Mouse (Mus musculus): ENCODE measurements around the gene Fam124a. TPM values are rescaled to one million over a fixed set of nuclear protein-coding genes. Genes with fewer than 3 reads are reported as not detected.
"Not testable (repeated sequence)": the region's sequence is repeated elsewhere in the genome, so short reads cannot be mapped to it uniquely, and the experiment has no call there.

The Fam124a gene
- polyA plus RNA-seq, 1 experiment from 2014 or later: 20.9 TPM

- Histone ChIP-seq H3K4me3 (replicated peaks; ENCODE audit: low read depth, low read length) (no peak overlapping the region), H3K9me3 (ENCODE audit: control insufficient read depth, low read length) (no peaks in the 10 kb centered on the region), H3K27me3 (ENCODE audit: control insufficient read depth, insufficient read depth, low read length) (no peaks in the 10 kb centered on the region), H3K4me1 (ENCODE audit: control insufficient read depth, insufficient read depth, low read length) (peaks cover 11% of the 10 kb centered on the region), H3K9ac (replicated peaks; ENCODE audit: low read length) (no peak overlapping the region), H3K36me3 (ENCODE audit: control insufficient read depth, insufficient read depth, low read length) (no peaks in the 10 kb centered on the region), H3K4me2 (ENCODE audit: low read length) (no peak overlapping the region), H3K27ac (replicated peaks; ENCODE audit: low read depth, low read length) (no peak overlapping the region)
- DNase-seq (no peak), ATAC-seq (ENCODE audit: low FRiP score, low TSS enrichment) (no peak)
- WGBS: 75% methylated on average over 7 of the region's 7 CpGs
Measured at GRCm38 (mm10) chr14:62563679-62564078, 8.1 kb downstream of the Fam124a start.

GRCm38 (mm10) chr14:62566821-62567220 is 11.3 kb downstream of the Fam124a start, which contains the start of gene Gm4131:
Gene Gm4131 (minus strand): TSS chr14:62566921.
- not testable (repeated sequence) for H3K4me3 ChIP-seq (replicated peaks; ENCODE audit: low read depth, low read length); H3K4me2 ChIP-seq (ENCODE audit: low read length); H3K9ac ChIP-seq (replicated peaks; ENCODE audit: low read length); H3K27me3 ChIP-seq (ENCODE audit: control insufficient read depth, insufficient read depth, low read length); H3K36me3 ChIP-seq (ENCODE audit: control insufficient read depth, insufficient read depth, low read length); DNase-seq; H3K27ac ChIP-seq (replicated peaks; ENCODE audit: low read depth, low read length); H3K9me3 ChIP-seq (ENCODE audit: control insufficient read depth, low read length); ATAC-seq (ENCODE audit: low FRiP score, low TSS enrichment); H3K4me1 ChIP-seq (ENCODE audit: control insufficient read depth, insufficient read depth, low read length)
- 49% methylated on average over 9 of the region's 9 CpGs for WGBS

- WGBS: 92% methylated on average over 5 of the region's 5 CpGs
- no peak overlapping the region for H3K9ac ChIP-seq (replicated peaks; ENCODE audit: low read length)
- H3K36me3 ChIP-seq (ENCODE audit: control insufficient read depth, insufficient read depth, low read length): no peaks in the 10 kb centered on the region
- no peak overlapping the region for H3K4me2 ChIP-seq (ENCODE audit: low read length)
- H3K4me3 ChIP-seq (replicated peaks; ENCODE audit: low read depth, low read length): no peak overlapping the region
- no peaks in the 10 kb centered on the region for H3K4me1 ChIP-seq (ENCODE audit: control insufficient read depth, insufficient read depth, low read length)
- H3K27me3 ChIP-seq (ENCODE audit: control insufficient read depth, insufficient read depth, low read length): no peaks in the 10 kb centered on the region
- H3K27ac ChIP-seq (replicated peaks; ENCODE audit: low read depth, low read length): no peak overlapping the region
- ATAC-seq (ENCODE audit: low FRiP score, low TSS enrichment) (no peak), DNase-seq (no peak)
- H3K9me3 ChIP-seq (ENCODE audit: control insufficient read depth, low read length): no peaks in the 10 kb centered on the region
Measured at GRCm38 (mm10) chr14:62569463-62569862, 13.9 kb downstream of the Fam124a start.

DNA sequence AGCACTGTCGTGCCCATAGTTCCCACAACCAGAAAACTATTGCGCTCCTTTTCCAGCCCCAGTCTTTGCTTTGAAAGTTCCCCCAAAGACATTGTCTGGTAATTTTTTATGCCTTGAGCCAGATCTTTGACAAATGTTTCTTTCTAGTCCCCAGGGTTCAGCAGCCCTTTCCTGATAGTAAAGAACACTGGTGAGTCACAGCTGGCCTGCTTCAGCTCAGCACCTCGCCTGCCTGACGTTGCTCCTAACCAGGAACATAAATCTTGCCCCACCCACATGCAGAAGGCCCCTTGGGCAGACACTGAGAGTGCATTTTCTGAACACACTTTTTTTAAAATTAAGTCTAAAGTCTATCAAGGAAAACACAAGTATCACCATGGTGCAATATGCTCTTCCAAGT is 14.8 kb downstream of the Fam124a start:
- Histone ChIP-seq H3K27ac (replicated peaks; ENCODE audit: low read depth, low read length) (no peak overlapping the region), H3K9me3 (ENCODE audit: control insufficient read depth, low read length) (no peaks in the 10 kb centered on the region), H3K27me3 (ENCODE audit: control insufficient read depth, insufficient read depth, low read length) (no peaks in the 10 kb centered on the region), H3K4me3 (replicated peaks; ENCODE audit: low read depth, low read length) (no peak overlapping the region), H3K4me1 (ENCODE audit: control insufficient read depth, insufficient read depth, low read length) (no peaks in the 10 kb centered on the region), H3K4me2 (ENCODE audit: low read length) (no peak overlapping the region), H3K36me3 (ENCODE audit: control insufficient read depth, insufficient read depth, low read length) (no peaks in the 10 kb centered on the region), H3K9ac (replicated peaks; ENCODE audit: low read length) (no peak overlapping the region)
- DNase-seq (no peak), ATAC-seq (ENCODE audit: low FRiP score, low TSS enrichment) (no peak)
- WGBS: 67% methylated on average over 4 of the region's 4 CpGs

DNA sequence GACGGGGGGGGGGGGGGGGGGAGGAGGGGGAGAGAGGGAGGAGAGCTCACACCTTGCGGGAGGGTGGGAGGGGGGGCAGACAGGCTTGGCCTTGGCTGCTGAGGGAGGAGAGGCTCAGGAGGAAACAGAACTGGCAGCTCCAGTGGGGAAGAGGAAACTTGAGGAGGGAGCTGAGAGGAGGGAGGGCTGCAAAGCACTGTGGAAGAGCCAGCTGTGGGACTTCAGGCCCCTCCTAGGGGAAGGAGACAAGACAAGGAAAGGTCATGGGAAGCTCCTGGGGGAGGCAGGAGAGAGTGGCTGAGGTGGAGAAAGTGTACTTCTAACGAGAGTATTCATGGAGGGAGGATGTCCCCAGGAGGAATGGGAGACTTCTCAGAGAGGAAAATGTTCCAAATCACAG is 17.9 kb downstream of the Fam124a start:
- Histone ChIP-seq H3K27me3 (ENCODE audit: control insufficient read depth, insufficient read depth, low read length) (no peaks in the 10 kb centered on the region), H3K9me3 (ENCODE audit: control insufficient read depth, low read length) (no peaks in the 10 kb centered on the region), H3K9ac (replicated peaks; ENCODE audit: low read length) (no peak overlapping the region), H3K27ac (replicated peaks; ENCODE audit: low read depth, low read length) (no peak overlapping the region), H3K4me1 (ENCODE audit: control insufficient read depth, insufficient read depth, low read length) (no peaks in the 10 kb centered on the region), H3K36me3 (ENCODE audit: control insufficient read depth, insufficient read depth, low read length) (no peaks in the 10 kb centered on the region), H3K4me2 (ENCODE audit: low read length) (no peak overlapping the region), H3K4me3 (replicated peaks; ENCODE audit: low read depth, low read length) (no peak overlapping the region)
- 0% methylated on average over 2 of the region's 3 CpGs for WGBS
- DNase-seq (no peak), ATAC-seq (ENCODE audit: low FRiP score, low TSS enrichment) (no peak)

- H3K27me3 ChIP-seq (ENCODE audit: control insufficient read depth, insufficient read depth, low read length): no peaks in the 10 kb centered on the region
- no peak overlapping the region for H3K9ac ChIP-seq (replicated peaks; ENCODE audit: low read length)
- no peak overlapping the region for H3K4me2 ChIP-seq (ENCODE audit: low read length)
- 63% methylated on average over 6 of the region's 6 CpGs for WGBS
- no peak overlapping the region for H3K27ac ChIP-seq (replicated peaks; ENCODE audit: low read depth, low read length)
- no peak for ATAC-seq (ENCODE audit: low FRiP score, low TSS enrichment)
- H3K9me3 ChIP-seq (ENCODE audit: control insufficient read depth, low read length): no peaks in the 10 kb centered on the region
- no peak for DNase-seq
- no peaks in the 10 kb centered on the region for H3K4me1 ChIP-seq (ENCODE audit: control insufficient read depth, insufficient read depth, low read length)
- no peak overlapping the region for H3K4me3 ChIP-seq (replicated peaks; ENCODE audit: low read depth, low read length)
- H3K36me3 ChIP-seq (ENCODE audit: control insufficient read depth, insufficient read depth, low read length): no peaks in the 10 kb centered on the region
Measured at GRCm38 (mm10) chr14:62574906-62575305, 19.4 kb downstream of the Fam124a start.

DNA sequence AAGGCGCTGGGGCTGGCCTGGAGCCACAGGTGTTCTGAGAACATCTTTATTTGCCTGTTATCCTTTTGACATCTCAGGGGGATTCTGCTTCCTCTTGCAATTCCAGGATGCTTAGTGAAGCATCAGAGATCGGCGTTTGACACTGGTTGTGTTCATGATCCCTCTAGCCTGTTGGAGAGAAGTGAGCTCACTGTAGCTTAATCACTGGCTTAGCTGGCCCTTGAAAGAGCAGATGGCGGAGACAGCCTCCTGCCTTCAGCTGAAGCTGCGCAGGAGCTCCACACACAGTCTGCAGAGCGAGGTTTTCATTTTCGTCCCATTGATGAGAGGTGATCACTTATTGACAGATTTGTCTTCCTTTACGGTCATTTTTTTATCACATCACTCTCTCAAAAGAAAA is 20.3 kb downstream of the Fam124a start:
- no peaks in the 10 kb centered on the region for H3K9me3 ChIP-seq (ENCODE audit: control insufficient read depth, low read length)
- no peaks in the 10 kb centered on the region for H3K4me1 ChIP-seq (ENCODE audit: control insufficient read depth, insufficient read depth, low read length)
- no peak overlapping the region for H3K4me2 ChIP-seq (ENCODE audit: low read length)
- DNase-seq (peak; percentile 31), ATAC-seq (ENCODE audit: low FRiP score, low TSS enrichment) (no peak)
- H3K4me3 ChIP-seq (replicated peaks; ENCODE audit: low read depth, low read length): no peak overlapping the region
- WGBS: 56% methylated on average over 8 of the region's 8 CpGs
- H3K27me3 ChIP-seq (ENCODE audit: control insufficient read depth, insufficient read depth, low read length): no peaks in the 10 kb centered on the region
- H3K9ac ChIP-seq (replicated peaks; ENCODE audit: low read length): no peak overlapping the region
- no peak overlapping the region for H3K27ac ChIP-seq (replicated peaks; ENCODE audit: low read depth, low read length)
- no peaks in the 10 kb centered on the region for H3K36me3 ChIP-seq (ENCODE audit: control insufficient read depth, insufficient read depth, low read length)

GRCm38 (mm10) chr14:62580945-62581344 is 25.4 kb downstream of the Fam124a start:
- ATAC-seq (ENCODE audit: low FRiP score, low TSS enrichment) (no peak), DNase-seq (no peak)
- Histone ChIP-seq H3K9me3 (ENCODE audit: control insufficient read depth, low read length) (no peaks in the 10 kb centered on the region), H3K9ac (replicated peaks; ENCODE audit: low read length) (no peak overlapping the region), H3K4me2 (ENCODE audit: low read length) (no peak overlapping the region), H3K27me3 (ENCODE audit: control insufficient read depth, insufficient read depth, low read length) (no peaks in the 10 kb centered on the region), H3K27ac (replicated peaks; ENCODE audit: low read depth, low read length) (peak overlapping the region; percentile 34), H3K36me3 (ENCODE audit: control insufficient read depth, insufficient read depth, low read length) (no peaks in the 10 kb centered on the region), H3K4me1 (ENCODE audit: control insufficient read depth, insufficient read depth, low read length) (peaks cover 27% of the 10 kb centered on the region), H3K4me3 (replicated peaks; ENCODE audit: low read depth, low read length) (no peak overlapping the region)
- WGBS: 93% methylated on average over 3 of the region's 3 CpGs

DNA sequence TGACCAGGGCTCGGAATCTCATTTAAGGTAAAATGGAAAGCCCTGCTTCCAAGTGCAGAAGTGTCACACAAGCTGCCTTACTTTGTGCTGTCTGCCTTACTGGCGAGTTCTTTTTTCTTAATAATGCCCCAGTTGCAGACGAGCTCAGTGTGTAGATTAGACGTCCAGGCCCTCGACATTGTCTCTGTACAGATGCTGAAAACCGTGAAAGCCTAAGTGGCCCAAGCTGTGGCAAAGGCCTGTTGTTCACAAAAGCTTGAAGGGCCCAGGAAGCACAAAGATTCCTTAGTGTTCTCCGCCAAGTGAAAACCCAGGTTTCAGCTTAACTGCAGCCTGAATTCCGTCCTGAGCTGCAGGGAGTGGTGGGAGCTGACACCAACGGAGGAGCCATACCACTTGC is 26.2 kb downstream of the Fam124a start:
- Histone ChIP-seq H3K9ac (replicated peaks; ENCODE audit: low read length) (no peak overlapping the region), H3K9me3 (ENCODE audit: control insufficient read depth, low read length) (no peaks in the 10 kb centered on the region), H3K36me3 (ENCODE audit: control insufficient read depth, insufficient read depth, low read length) (no peaks in the 10 kb centered on the region), H3K4me3 (replicated peaks; ENCODE audit: low read depth, low read length) (no peak overlapping the region), H3K4me1 (ENCODE audit: control insufficient read depth, insufficient read depth, low read length) (peaks cover 27% of the 10 kb centered on the region), H3K27ac (replicated peaks; ENCODE audit: low read depth, low read length) (peak overlapping the region; percentile 34), H3K27me3 (ENCODE audit: control insufficient read depth, insufficient read depth, low read length) (no peaks in the 10 kb centered on the region), H3K4me2 (ENCODE audit: low read length) (no peak overlapping the region)
- WGBS: 12% methylated on average over 9 of the region's 9 CpGs
- no peak for ATAC-seq (ENCODE audit: low FRiP score, low TSS enrichment)
- peak; percentile 44 for DNase-seq

All from midbrain, embryonic 14.5 days (tissue).